Mouse (Mus musculus) embryonic fibroblast, embryonic 13.5 days (primary cell): ENCODE results near the gene Cbx6. TPM values are rescaled to one million over a fixed set of nuclear protein-coding genes. Genes with fewer than 3 reads are reported as not detected.
"Not testable (repeated sequence)": the region's sequence is repeated elsewhere in the genome, so short reads cannot be mapped to it uniquely, and the experiment has no call there.

Experiments used
- H3K27ac ChIP-seq: 2 replicates; pipeline ENCODE4 v1.5.1; 2012; ENCODE audit warnings: low read length, control low read depth, inconsistent platforms; ENCODE audit not compliant: insufficient read depth
- H3K4me1 ChIP-seq: 2 replicates; pipeline ENCODE4 v1.6.1; 2011; ENCODE audit warnings: low read length; ENCODE audit not compliant: control insufficient read depth, insufficient read depth
- H3K4me3 ChIP-seq: 2 replicates; pipeline ENCODE4 v1.5.1; 2011; ENCODE audit warnings: mild to moderate bottlenecking, control low read depth, low read length; ENCODE audit not compliant: insufficient read depth
- CTCF ChIP-seq: IDR thresholded peaks from 2 replicates; pipeline ENCODE4 v1.5.1; 2011; ENCODE audit warnings: mild to moderate bottlenecking, control low read depth, low read length, moderate library complexity, borderline replicate concordance; ENCODE audit not compliant: insufficient read depth
- POLR2A ChIP-seq: IDR thresholded peaks from 2 replicates; pipeline ENCODE4 v1.6.1; 2011; ENCODE audit warnings: low read depth, mild to moderate bottlenecking, control low read depth, low read length, moderate library complexity
- polyA plus RNA-seq: library from polyadenylated mRNA; stranded (reverse); fragments of >200 nt; gene quantifications from 2 replicates; pipeline ENCODE4 v1.2.4, GENCODE M21; 2011; ENCODE audit warnings: low read depth; ENCODE audit not compliant: missing spikeins, insufficient read length

Gene Cbx6
- polyA plus RNA-seq, 1 experiment: 89.0 TPM

GRCm38 (mm10) chr15:79822265-79823199, 12.0 kb downstream of the Cbx6 start:
- no peaks in the 10 kb centered on the region for H3K4me1 ChIP-seq
- TF ChIP-seq POLR2A (0 out of 2 replicates have a peak, but pooled peaks have one; percentile 24), CTCF (no peak)
- no peak overlapping the region for H3K27ac ChIP-seq
- no peak overlapping the region for H3K4me3 ChIP-seq

GRCm38 (mm10) chr15:79818325-79818724, 16.2 kb downstream of the Cbx6 start:
- peaks cover 6% of the 10 kb centered on the region; the same call in 1 of the 2 replicates for H3K4me1 ChIP-seq
- no peak overlapping the region for H3K27ac ChIP-seq
- TF ChIP-seq POLR2A (no peak), CTCF (no peak)
- H3K4me3 ChIP-seq: no peak overlapping the region

DNA sequence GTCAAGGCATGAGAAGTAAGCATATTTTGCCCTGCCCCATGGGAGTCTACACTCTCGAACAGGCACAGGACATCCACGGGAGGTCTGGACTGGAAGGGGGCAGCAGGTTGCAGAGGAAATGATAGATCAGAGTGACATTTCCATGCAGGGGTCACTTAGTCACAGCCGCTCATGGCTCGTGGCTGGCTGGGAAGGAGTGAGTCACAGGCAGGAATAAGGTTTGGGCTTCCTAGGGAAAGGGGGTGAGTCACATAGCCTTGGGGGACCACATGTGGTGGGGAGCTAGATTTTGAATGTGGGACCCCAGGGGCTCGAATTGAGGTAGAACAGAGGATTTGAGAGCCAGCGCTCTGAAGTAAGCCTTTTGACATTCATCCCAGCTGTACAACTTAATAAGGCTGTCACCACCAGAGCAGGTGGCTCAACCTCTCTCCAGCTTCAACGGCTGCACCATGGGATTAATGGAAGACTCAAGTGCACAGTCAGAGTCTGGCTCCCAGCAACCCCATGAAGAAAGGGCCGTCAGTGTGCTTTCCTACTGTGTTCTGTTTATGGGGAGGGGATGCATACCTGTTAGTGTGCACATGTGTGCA, 20.7 kb downstream of the Cbx6 start:
- no peak for TF ChIP-seq CTCF
- TF ChIP-seq POLR2A: no peak
- H3K4me1 ChIP-seq: peaks cover 7% of the 10 kb centered on the region; the same call in 1 of the 2 replicates
- H3K27ac ChIP-seq: no peak overlapping the region
- H3K4me3 ChIP-seq: no peak overlapping the region

- not testable (repeated sequence) for H3K27ac ChIP-seq, H3K4me3 ChIP-seq
Observed at GRCm38 (mm10) chr15:79812840-79813239, 21.6 kb downstream of the Cbx6 start.

GRCm38 (mm10) chr15:79810997-79811396, 23.5 kb downstream of the Cbx6 start:
- no peak overlapping the region for H3K27ac ChIP-seq
- H3K4me1 ChIP-seq: peaks cover 7% of the 10 kb centered on the region; the same call in 1 of the 2 replicates
- TF ChIP-seq CTCF: no peak
- no peak for TF ChIP-seq POLR2A
- H3K4me3 ChIP-seq: no peak overlapping the region

More at GRCm38 (mm10) chr15:79812840-79813239, 21.6 kb downstream of the Cbx6 start:
- not testable (repeated sequence) for H3K4me1 ChIP-seq

DNA sequence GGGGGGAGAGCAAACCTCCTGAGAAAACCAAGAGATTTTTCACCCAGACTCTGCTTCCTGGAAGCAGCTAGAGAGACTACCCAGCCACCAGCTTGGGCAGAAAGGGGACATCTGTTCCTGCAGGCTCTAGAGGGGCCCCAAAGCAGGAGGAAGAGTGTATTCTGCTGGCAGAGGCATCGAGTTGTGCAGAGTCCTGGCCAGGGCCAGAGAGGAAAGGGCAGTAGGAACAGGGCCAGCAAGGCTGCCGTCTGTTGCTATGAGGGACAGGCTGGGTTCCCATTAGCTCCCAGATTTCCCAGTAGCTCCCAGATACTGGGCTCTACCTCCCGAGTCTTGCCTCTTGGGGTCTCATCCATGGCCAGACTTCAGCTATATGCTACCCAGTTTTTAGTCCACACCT, 24.4 kb downstream of the Cbx6 start:
- no peak for TF ChIP-seq CTCF
- no peak for TF ChIP-seq POLR2A
- no peak overlapping the region for H3K4me3 ChIP-seq
- peaks cover 7% of the 10 kb centered on the region; the same call in 1 of the 2 replicates for H3K4me1 ChIP-seq
- no peak overlapping the region for H3K27ac ChIP-seq

DNA sequence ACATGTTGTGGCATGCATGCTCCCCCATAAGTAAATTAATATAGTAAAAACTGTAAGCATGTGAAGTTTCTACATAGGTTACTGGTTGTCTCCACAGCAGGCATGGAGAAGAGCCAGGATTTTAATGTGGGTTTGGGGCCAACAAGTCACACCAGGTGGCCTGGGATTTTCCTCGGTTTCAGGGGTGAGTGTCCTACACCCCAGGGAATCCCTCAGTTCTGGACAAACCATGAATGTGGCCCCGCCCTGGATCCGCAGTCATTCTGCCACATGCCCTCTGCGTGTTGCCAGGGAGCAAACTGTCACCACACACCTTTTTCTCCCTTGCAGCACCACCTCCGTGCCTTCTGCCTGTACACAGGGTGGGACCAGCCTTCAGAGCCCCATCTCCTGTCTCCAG, 25.8 kb downstream of the Cbx6 start:
- no peak overlapping the region for H3K27ac ChIP-seq
- no peak for TF ChIP-seq POLR2A
- TF ChIP-seq CTCF: no peak
- peaks cover 4% of the 10 kb centered on the region; the same call in 1 of the 2 replicates for H3K4me1 ChIP-seq
- H3K4me3 ChIP-seq: no peak overlapping the region

DNA sequence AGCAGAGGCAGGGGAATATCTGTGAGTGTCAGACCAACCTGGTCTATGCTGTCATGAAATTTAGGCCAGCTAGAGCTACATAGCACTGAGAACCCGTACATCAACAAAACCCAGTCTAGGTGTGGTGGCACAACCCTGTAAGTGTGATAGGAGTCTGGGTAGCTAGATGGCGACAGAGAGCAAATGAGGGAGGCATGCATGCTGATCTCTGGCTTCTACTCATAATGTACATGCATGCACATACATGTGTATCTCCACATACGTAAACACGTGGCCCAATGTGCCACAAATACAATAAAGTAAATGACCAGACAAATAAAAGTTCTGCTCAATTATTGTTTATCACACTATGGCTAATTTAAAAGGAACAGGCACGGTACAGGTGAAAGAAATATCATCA, 26.4 kb downstream of the Cbx6 start:
- Histone ChIP-seq H3K27ac (no peak overlapping the region), H3K4me3 (no peak overlapping the region), H3K4me1 (no peaks in the 10 kb centered on the region)
- TF ChIP-seq CTCF: peak; percentile 71; the same call in 1 of the 2 replicates
- TF ChIP-seq POLR2A: no peak

DNA sequence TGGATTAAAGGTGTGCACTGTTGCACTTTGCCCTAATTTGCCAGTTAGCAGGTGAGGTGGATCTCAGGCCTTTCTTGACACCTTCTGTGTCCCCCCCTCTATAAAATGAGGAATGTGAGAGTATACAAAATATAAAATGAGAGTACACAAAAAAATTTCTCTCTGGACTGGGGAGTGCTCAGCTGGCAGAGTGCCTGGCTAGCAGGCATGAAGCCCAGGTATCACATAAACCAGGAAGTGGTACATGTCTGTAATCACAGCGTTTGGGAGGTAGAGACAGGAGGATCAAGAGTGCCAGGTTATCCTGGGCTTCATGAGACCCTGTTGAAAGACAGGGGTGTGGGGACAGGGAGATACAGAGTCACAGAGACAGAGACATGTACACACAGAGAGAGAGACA, 27.4 kb downstream of the Cbx6 start:
- TF ChIP-seq CTCF: no peak
- no peak for TF ChIP-seq POLR2A
- H3K4me3 ChIP-seq: no peak overlapping the region
- no peaks in the 10 kb centered on the region for H3K4me1 ChIP-seq

GRCm38 (mm10) chr15:79805246-79805645, 29.2 kb downstream of the Cbx6 start:
- Histone ChIP-seq H3K4me3 (no peak overlapping the region), H3K27ac (no peak overlapping the region), H3K4me1 (no peaks in the 10 kb centered on the region)
- no peak for TF ChIP-seq POLR2A
- no peak for TF ChIP-seq CTCF

More for the DNA sequence above, 27.4 kb downstream of the Cbx6 start:
- H3K27ac ChIP-seq: no peak overlapping the region
